Mouse (Mus musculus) embryonic facial prominence, embryonic 11.5 days (tissue): ENCODE measurements around the gene Vamp2. TPM values are rescaled to one million over a fixed set of nuclear protein-coding genes. Genes with fewer than 3 reads are reported as not detected.

Experiments
- ATAC-seq: fragments of 200-750 bp; cut with Nextera tagmentation; replicated peaks from 2 replicates; pipeline ENCODE4 v1.8.0; 2017; ENCODE audit warnings: low read depth; ENCODE audit not compliant: insufficient number of reproducible peaks, low FRiP score, low TSS enrichment
- DNase-seq: peaks from one replicate; pipeline ENCODE4 v3.0.0-alpha.2; 2015; ENCODE audit warnings: low spot score
- H3K27ac ChIP-seq: fragments of 300-500 bp; sonication (generic); replicated peaks from 2 replicates; pipeline ENCODE4 v1.5.1; 2014; ENCODE audit warnings: mild to moderate bottlenecking, low read depth, low read length, control low read depth
- H3K27me3 ChIP-seq: fragments of 300-500 bp; sonication (generic); 2 replicates; pipeline ENCODE4 v1.6.1; 2014; ENCODE audit warnings: mild to moderate bottlenecking, low read length, moderate library complexity, mixed read lengths; ENCODE audit not compliant: control insufficient read depth, insufficient read depth
- H3K36me3 ChIP-seq: fragments of 300-500 bp; sonication (generic); replicated peaks from 2 replicates; pipeline ENCODE4 v1.6.1; 2014; ENCODE audit warnings: low read depth, mild to moderate bottlenecking, low read length, moderate library complexity, mixed read lengths; ENCODE audit not compliant: control insufficient read depth, insufficient read depth
- H3K4me1 ChIP-seq: fragments of 300-500 bp; sonication (generic); 2 replicates; pipeline ENCODE4 v1.6.1; 2014; ENCODE audit warnings: low read length, mixed read lengths; ENCODE audit not compliant: control insufficient read depth, insufficient read depth
- H3K4me2 ChIP-seq: fragments of 300-500 bp; sonication (generic); 2 replicates; pipeline ENCODE4 v1.6.1; 2014; ENCODE audit warnings: low read depth, mild to moderate bottlenecking, control low read depth, low read length, moderate library complexity
- H3K4me3 ChIP-seq: fragments of 300-500 bp; sonication (generic); 2 replicates; pipeline ENCODE4 v1.5.1; 2014; ENCODE audit warnings: low read depth, low read length, control low read depth
- H3K9ac ChIP-seq: fragments of 300-500 bp; sonication (generic); replicated peaks from 2 replicates; pipeline ENCODE4 v1.6.1; 2014; ENCODE audit warnings: mild to moderate bottlenecking, control low read depth, low read length
- H3K9me3 ChIP-seq: fragments of 300-500 bp; sonication (generic); replicated peaks from 2 replicates; pipeline ENCODE4 v1.6.1; 2016; ENCODE audit warnings: mild to moderate bottlenecking, low read length, inconsistent platforms, mixed read lengths; ENCODE audit not compliant: control insufficient read depth
- WGBS: fragments of 180-500 bp; shearing (Covaris S2); extraction: QIAGEN DNeasy Blood & Tissue Kit; methylation state at CpG from one replicate; pipeline ENCODE4 v1.1.7; 2014; 5-methylcytosine and 5-hydroxymethylcytosine counted together
- polyA plus RNA-seq: library from polyadenylated mRNA; unstranded; fragments of >200 nt; fragmentation: Nextera tagmentation; extraction: Ambion mirVana; gene quantifications from 2 replicates; pipeline ENCODE4 v1.2.1, GENCODE M21; 2014

Vamp2 gene
- polyA plus RNA-seq, 1 experiment from 2014 or later, result 48.8 TPM

- ATAC-seq (no peak), DNase-seq (no peak)
- Histone ChIP-seq H3K4me2 (no peak overlapping the region; the same call in 1 of the 2 replicates), H3K4me1 (peaks cover 19% of the 10 kb centered on the region), H3K9ac (peak overlapping the region; percentile 39; the same call in 1 of the 2 replicates), H3K27me3 (no peaks in the 10 kb centered on the region), H3K36me3 (peaks cover 9% of the 10 kb centered on the region), H3K27ac (no peak overlapping the region), H3K9me3 (no peaks in the 10 kb centered on the region), H3K4me3 (no peak overlapping the region)
- 92% methylated on average over 20 of the region's 20 CpGs for WGBS
These were observed 12.5 kb downstream of the Vamp2 start for GRCm38 (mm10) chr11:69100639-69101360.

DNA sequence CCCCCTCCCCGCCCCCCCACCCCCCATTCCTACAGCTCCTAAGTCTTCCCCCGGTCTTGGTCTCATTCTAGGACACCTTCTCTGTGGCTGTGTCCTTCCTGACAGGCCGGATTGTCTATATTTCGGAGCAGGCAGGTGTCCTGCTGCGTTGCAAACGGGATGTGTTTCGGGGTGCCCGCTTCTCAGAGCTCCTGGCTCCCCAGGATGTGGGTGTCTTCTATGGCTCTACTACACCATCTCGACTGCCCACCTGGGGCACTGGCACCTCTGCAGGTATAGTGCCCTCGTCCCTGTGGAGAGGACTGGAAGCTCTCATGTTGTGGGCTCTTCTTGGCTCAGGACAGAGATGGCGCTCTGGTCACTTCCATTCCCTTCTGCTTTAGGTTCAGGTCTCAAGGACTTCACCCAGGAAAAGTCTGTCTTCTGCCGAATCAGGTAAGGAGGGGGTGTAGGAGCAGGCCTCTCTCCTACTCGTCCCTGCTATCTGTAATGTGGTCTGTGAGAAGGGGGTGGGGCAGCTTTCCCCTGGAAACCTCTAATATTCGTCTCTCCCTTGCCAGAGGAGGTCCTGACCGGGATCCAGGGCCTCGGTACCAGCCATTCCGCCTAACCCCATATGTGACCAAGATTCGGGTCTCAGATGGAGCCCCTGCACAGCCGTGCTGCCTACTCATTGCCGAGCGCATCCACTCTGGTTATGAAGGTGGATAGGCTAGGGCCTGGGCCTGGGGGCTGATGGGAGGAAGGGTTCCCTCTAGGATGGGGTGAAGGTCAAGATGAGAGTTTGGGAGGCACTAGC, 13.5 kb downstream of the Vamp2 start:
- Histone ChIP-seq H3K9me3 (no peaks in the 10 kb centered on the region), H3K4me2 (no peak overlapping the region), H3K4me1 (peaks cover 16% of the 10 kb centered on the region), H3K27ac (no peak overlapping the region), H3K27me3 (no peaks in the 10 kb centered on the region), H3K36me3 (peaks cover 9% of the 10 kb centered on the region), H3K9ac (no peak overlapping the region), H3K4me3 (no peak overlapping the region)
- 91% methylated on average over 21 of the region's 21 CpGs for WGBS
- DNase-seq (no peak), ATAC-seq (no peak)

GRCm38 (mm10) chr11:69102403-69102725, 14.1 kb downstream of the Vamp2 start:
- no peaks in the 10 kb centered on the region for H3K27me3 ChIP-seq
- ATAC-seq, result no peak
- H3K27ac ChIP-seq, result no peak overlapping the region
- H3K9me3 ChIP-seq, result no peaks in the 10 kb centered on the region
- no peak overlapping the region for H3K9ac ChIP-seq
- 91% methylated on average over 7 of the region's 7 CpGs for WGBS
- H3K4me3 ChIP-seq, result no peak overlapping the region
- no peak overlapping the region for H3K4me2 ChIP-seq
- H3K4me1 ChIP-seq, result peaks cover 16% of the 10 kb centered on the region
- H3K36me3 ChIP-seq, result peaks cover 10% of the 10 kb centered on the region
- DNase-seq, result no peak

DNA sequence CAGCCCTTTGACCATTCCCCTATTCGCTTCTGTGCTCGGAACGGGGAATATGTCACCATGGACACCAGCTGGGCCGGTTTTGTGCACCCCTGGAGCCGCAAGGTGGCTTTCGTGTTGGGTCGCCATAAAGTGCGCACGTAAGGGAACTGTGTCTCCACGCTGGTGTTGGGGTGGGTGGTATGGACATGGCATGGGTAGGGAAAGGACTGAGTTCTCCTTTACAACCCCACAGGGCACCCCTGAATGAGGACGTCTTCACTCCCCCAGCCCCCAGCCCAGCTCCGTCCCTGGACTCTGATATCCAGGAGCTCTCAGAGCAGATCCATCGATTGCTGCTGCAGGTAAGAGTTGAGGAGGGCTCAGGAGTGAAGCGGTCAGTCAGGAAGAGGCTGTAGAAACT, 14.8 kb downstream of the Vamp2 start:
- H3K4me1 ChIP-seq, result peaks cover 10% of the 10 kb centered on the region
- no peaks in the 10 kb centered on the region for H3K27me3 ChIP-seq
- H3K36me3 ChIP-seq, result peaks cover 17% of the 10 kb centered on the region
- no peak overlapping the region for H3K4me2 ChIP-seq
- DNase-seq, result no peak
- no peak overlapping the region for H3K27ac ChIP-seq
- no peak for ATAC-seq
- H3K9me3 ChIP-seq, result no peaks in the 10 kb centered on the region
- WGBS, result 96% methylated on average over 14 of the region's 14 CpGs
- no peak overlapping the region for H3K4me3 ChIP-seq
- H3K9ac ChIP-seq, result no peak overlapping the region

- H3K27me3 ChIP-seq, result no peaks in the 10 kb centered on the region
- 94% methylated on average over 15 of the region's 15 CpGs for WGBS
- H3K9me3 ChIP-seq, result no peaks in the 10 kb centered on the region
- peaks cover 5% of the 10 kb centered on the region; the same call in 1 of the 2 replicates for H3K4me1 ChIP-seq
- no peak overlapping the region for H3K4me3 ChIP-seq
- no peak overlapping the region for H3K4me2 ChIP-seq
- H3K36me3 ChIP-seq, result peaks cover 17% of the 10 kb centered on the region
- H3K27ac ChIP-seq, result no peak overlapping the region
- H3K9ac ChIP-seq, result no peak overlapping the region
- ATAC-seq, result no peak
- DNase-seq, result no peak
These were observed 15.5 kb downstream of the Vamp2 start for GRCm38 (mm10) chr11:69103531-69104435.

GRCm38 (mm10) chr11:69104487-69104886, 16.2 kb downstream of the Vamp2 start:
- Histone ChIP-seq H3K9ac (no peak overlapping the region), H3K4me3 (no peak overlapping the region), H3K4me1 (peaks cover 5% of the 10 kb centered on the region; the same call in 1 of the 2 replicates), H3K27me3 (no peaks in the 10 kb centered on the region), H3K9me3 (no peaks in the 10 kb centered on the region), H3K36me3 (peaks cover 19% of the 10 kb centered on the region), H3K27ac (no peak overlapping the region), H3K4me2 (no peak overlapping the region)
- DNase-seq (no peak), ATAC-seq (no peak)
- WGBS, result 93% methylated on average over 14 of the region's 14 CpGs

DNA sequence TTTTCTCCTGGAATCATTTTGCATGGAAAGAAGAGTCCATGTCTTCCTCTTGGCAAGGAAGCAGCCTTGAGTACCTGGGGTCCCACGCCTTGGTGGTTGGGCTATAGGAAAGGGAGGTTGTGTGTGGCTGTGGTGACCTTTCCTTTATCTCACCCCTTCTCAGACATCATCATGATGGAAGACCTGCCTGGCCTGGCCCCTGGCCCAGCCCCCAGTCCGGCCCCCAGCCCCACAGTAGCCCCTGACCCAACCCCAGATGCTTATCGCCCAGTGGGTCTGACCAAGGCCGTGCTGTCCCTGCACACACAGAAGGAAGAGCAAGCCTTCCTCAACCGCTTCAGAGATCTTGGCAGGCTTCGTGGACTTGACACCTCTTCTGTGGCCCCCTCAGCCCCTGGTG, 16.9 kb downstream of the Vamp2 start:
- no peaks in the 10 kb centered on the region for H3K9me3 ChIP-seq
- H3K4me3 ChIP-seq, result no peak overlapping the region
- no peak overlapping the region for H3K4me2 ChIP-seq
- WGBS, result 89% methylated on average over 6 of the region's 6 CpGs
- H3K27me3 ChIP-seq, result no peaks in the 10 kb centered on the region
- ATAC-seq, result no peak
- H3K36me3 ChIP-seq, result peaks cover 19% of the 10 kb centered on the region
- no peak overlapping the region for H3K9ac ChIP-seq
- no peak for DNase-seq
- H3K27ac ChIP-seq, result no peak overlapping the region
- H3K4me1 ChIP-seq, result peaks cover 2% of the 10 kb centered on the region; the same call in 1 of the 2 replicates
